Mouse (Mus musculus) heart, embryonic 14.5 days (tissue): Measurements from ENCODE around the gene Lrtm1. TPM values are rescaled to one million over a fixed set of nuclear protein-coding genes. Genes with fewer than 3 reads are reported as not detected.

Source experiments
- ATAC-seq: fragments of 200-750 bp; cut with Nextera tagmentation; 2 replicates; pipeline ENCODE4 v1.8.0; 2017; ENCODE audit warnings: low read depth, moderate TSS enrichment; ENCODE audit not compliant: insufficient number of reproducible peaks, insufficient read depth, low FRiP score
- H3K27ac ChIP-seq, 2 experiments: fragments of 200-500 bp in 1 of 2; fragments of 300-500 bp in 1 of 2; sonication (generic) in 1 of 2; replicated peaks in 1 of 2; 2 replicates each; pipeline ENCODE4 v1.5.1; 2012 to 2014; ENCODE audit warnings: low read depth in 2 of 2, low read length in 2 of 2, control low read depth in 1 of 2, mild to moderate bottlenecking in 1 of 2, mixed read lengths in 1 of 2; ENCODE audit not compliant: control insufficient read depth in 1 of 2, insufficient read depth in 1 of 2
- H3K27me3 ChIP-seq: fragments of 300-500 bp; sonication (generic); 2 replicates; pipeline ENCODE4 v1.6.1; 2014; ENCODE audit warnings: mild to moderate bottlenecking, low read length, control low read depth; ENCODE audit not compliant: control insufficient read depth, insufficient read depth
- H3K36me3 ChIP-seq: fragments of 300-500 bp; sonication (generic); 2 replicates; pipeline ENCODE4 v1.6.1; 2014; ENCODE audit warnings: mild to moderate bottlenecking, control low read depth, low read length, mixed read lengths; ENCODE audit not compliant: control insufficient read depth, insufficient read depth
- H3K4me1 ChIP-seq, 2 experiments: fragments of 200-500 bp in 1 of 2; fragments of 300-500 bp in 1 of 2; sonication (generic) in 1 of 2; 2 replicates each; pipeline ENCODE4 v1.6.1; 2012 to 2014; ENCODE audit warnings: low read length in 2 of 2, control low read depth in 1 of 2, mixed read lengths in 1 of 2; ENCODE audit not compliant: control insufficient read depth in 2 of 2, insufficient read depth in 2 of 2
- H3K4me2 ChIP-seq: fragments of 300-500 bp; sonication (generic); 2 replicates; pipeline ENCODE4 v1.6.1; 2014; ENCODE audit warnings: mild to moderate bottlenecking, low read length
- H3K4me3 ChIP-seq, 2 experiments: fragments of 200-500 bp in 1 of 2; fragments of 300-500 bp in 1 of 2; sonication (generic) in 1 of 2; 2 replicates each; pipeline ENCODE4 v1.5.1; 2012 to 2014; ENCODE audit warnings: low read length in 2 of 2, mild to moderate bottlenecking in 2 of 2, control low read depth in 1 of 2, low read depth in 1 of 2, moderate library complexity in 1 of 2; ENCODE audit not compliant: control insufficient read depth in 1 of 2, insufficient read depth in 1 of 2
- H3K9ac ChIP-seq: fragments of 300-500 bp; sonication (generic); 2 replicates; pipeline ENCODE4 v1.6.1; 2014; ENCODE audit warnings: mild to moderate bottlenecking, low read length
- H3K9me3 ChIP-seq: fragments of 300-500 bp; sonication (generic); 2 replicates; pipeline ENCODE4 v1.6.1; 2016; ENCODE audit warnings: low read length, control low read depth; ENCODE audit not compliant: control insufficient read depth
- WGBS: fragments of 180-500 bp; shearing (Covaris S2); extraction: QIAGEN DNeasy Blood & Tissue Kit; methylation state at CpG from one replicate; pipeline ENCODE4 v1.1.7; 2014; 5-methylcytosine and 5-hydroxymethylcytosine counted together
- polyA plus RNA-seq: library from polyadenylated mRNA; unstranded; fragments of >200 nt; fragmentation: Nextera tagmentation; extraction: Ambion mirVana; gene quantifications from 2 replicates; pipeline ENCODE4 v1.2.1, GENCODE M21; 2014

Gene Lrtm1
- polyA plus RNA-seq, 1 experiment from 2014 or later, result 2.1 TPM

GRCm38 (mm10) chr14:29031858-29032395 lies 13.9 kb downstream of the Lrtm1 start:
- Histone ChIP-seq H3K9me3 (no peaks in the 10 kb centered on the region), H3K27ac (no peak overlapping the region), H3K4me2 (no peak overlapping the region), H3K4me3 (no peak overlapping the region), H3K4me1 (peaks cover 10 to 12% of the 10 kb centered on the region in 2 experiments), H3K36me3 (no peaks in the 10 kb centered on the region), H3K27me3 (no peaks in the 10 kb centered on the region), H3K9ac (no peak overlapping the region)
- 0 out of 2 replicates have a peak, but pooled peaks have one; percentile 26 for ATAC-seq
- 75% methylated on average over 1 of the region's 1 CpGs for WGBS

- 78% methylated on average over 5 of the region's 5 CpGs for WGBS
- H3K4me1 ChIP-seq, result peaks cover 9 to 23% of the 10 kb centered on the region in 2 experiments
- ATAC-seq, result no peak
These were observed 20.2 kb downstream of the Lrtm1 start for GRCm38 (mm10) chr14:29038246-29038645.

GRCm38 (mm10) chr14:29040606-29041364 lies 22.8 kb downstream of the Lrtm1 start:
- Histone ChIP-seq H3K36me3 (no peaks in the 10 kb centered on the region), H3K27me3 (no peaks in the 10 kb centered on the region), H3K4me2 (no peak overlapping the region), H3K9ac (no peak overlapping the region), H3K9me3 (no peaks in the 10 kb centered on the region), H3K4me1 (peaks cover 9 to 23% of the 10 kb centered on the region in 2 experiments), H3K4me3 (no peak overlapping the region), H3K27ac (peak overlapping the region; percentile 4 to 46; a peak in 2 of 4 replicates)
- WGBS, result 67% methylated on average over 9 of the region's 9 CpGs
- no peak for ATAC-seq

More at GRCm38 (mm10) chr14:29038246-29038645, 20.2 kb downstream of the Lrtm1 start:
- Histone ChIP-seq H3K9ac (no peak overlapping the region), H3K27me3 (no peaks in the 10 kb centered on the region), H3K4me2 (no peak overlapping the region), H3K27ac (no peak overlapping the region), H3K4me3 (no peak overlapping the region), H3K9me3 (no peaks in the 10 kb centered on the region), H3K36me3 (no peaks in the 10 kb centered on the region)

- ATAC-seq, result no peak; the same call in 1 of the 2 replicates
- peak overlapping the region; percentile 39 to 46; a peak in 3 of 4 replicates for H3K27ac ChIP-seq
- WGBS, result 61% methylated on average over 1 of the region's 1 CpGs
These were observed 23.5 kb downstream of the Lrtm1 start for GRCm38 (mm10) chr14:29041498-29041897.

GRCm38 (mm10) chr14:29042355-29042754 lies 24.3 kb downstream of the Lrtm1 start:
- WGBS, result 57% methylated on average over 1 of the region's 1 CpGs
- Histone ChIP-seq H3K36me3 (no peaks in the 10 kb centered on the region), H3K4me2 (no peak overlapping the region), H3K27ac (peak overlapping the region; percentile 39 to 46; a peak in 2 of 4 replicates), H3K27me3 (no peaks in the 10 kb centered on the region), H3K9ac (no peak overlapping the region), H3K4me3 (no peak overlapping the region), H3K4me1 (peaks cover 9 to 23% of the 10 kb centered on the region in 2 experiments), H3K9me3 (no peaks in the 10 kb centered on the region)
- no peak for ATAC-seq

More at GRCm38 (mm10) chr14:29041498-29041897, 23.5 kb downstream of the Lrtm1 start:
- H3K27me3 ChIP-seq, result no peaks in the 10 kb centered on the region
- H3K4me2 ChIP-seq, result no peak overlapping the region
- H3K4me3 ChIP-seq, result no peak overlapping the region
- no peaks in the 10 kb centered on the region for H3K9me3 ChIP-seq
- no peak overlapping the region for H3K9ac ChIP-seq
- H3K36me3 ChIP-seq, result no peaks in the 10 kb centered on the region
- H3K4me1 ChIP-seq, result peaks cover 9 to 23% of the 10 kb centered on the region in 2 experiments

- Histone ChIP-seq H3K9me3 (no peaks in the 10 kb centered on the region), H3K4me3 (no peak overlapping the region), H3K4me2 (0 out of 2 replicates have a peak overlapping the region, but pooled peaks have one; percentile 2), H3K27ac (no peak overlapping the region), H3K4me1 (peaks cover 7 to 9% of the 10 kb centered on the region in 2 experiments; a peak in 3 of 4 replicates), H3K27me3 (no peaks in the 10 kb centered on the region), H3K9ac (no peak overlapping the region), H3K36me3 (no peaks in the 10 kb centered on the region)
- ATAC-seq, result no peak
- WGBS, result 22% methylated on average over 16 of the region's 16 CpGs
These were observed 34.2 kb downstream of the Lrtm1 start for GRCm38 (mm10) chr14:29051951-29052835.

- H3K4me2 ChIP-seq, result no peak overlapping the region
- no peak overlapping the region for H3K27ac ChIP-seq
- no peak for ATAC-seq
- H3K9ac ChIP-seq, result no peak overlapping the region
- no peaks in the 10 kb centered on the region for H3K36me3 ChIP-seq
- no peaks in the 10 kb centered on the region for H3K27me3 ChIP-seq
- no peaks in the 10 kb centered on the region for H3K4me1 ChIP-seq
- H3K9me3 ChIP-seq, result no peaks in the 10 kb centered on the region
- no peak overlapping the region for H3K4me3 ChIP-seq
These were observed 42.7 kb downstream of the Lrtm1 start for GRCm38 (mm10) chr14:29060679-29061078.
